Mouse (Mus musculus) ES-Bruce4 (cell line): ENCODE results near the gene Nup153.

Experiments
- CTCF ChIP-seq: IDR thresholded peaks from one replicate; pipeline ENCODE4 v1.8.1; 2011; ENCODE audit warnings: low read depth, low read length
- EP300 ChIP-seq: IDR thresholded peaks from 2 replicates; pipeline ENCODE4 v1.6.1; 2011; ENCODE audit warnings: low read depth, low read length; ENCODE audit not compliant: insufficient read depth
- POLR2A ChIP-seq: IDR thresholded peaks from one replicate; pipeline ENCODE4 v1.8.1; 2011; ENCODE audit warnings: low read length; ENCODE audit not compliant: insufficient read depth

- TF ChIP-seq CTCF (no peak), POLR2A (no peak), EP300 (no peak)
Measured at GRCm38 (mm10) chr13:46736479-46736865, 8.7 kb upstream of the Nup153 start.
